Mouse (Mus musculus): ENCODE measurements at regions not wholly inside any gene's neighbourhood (a gene's known extent, or its start where the extent isn't known, plus 50 kb on each side); places are given as distances from the start of the nearest gene placed in this dataset.
A peak's percentile ranks its signal among the peaks of the same experiment; 100 is the strongest.

GRCm38 (mm10) chr11:63294476-63294875 is 165.7 kb downstream of the Pmp22 start:
- no peak overlapping the region for H3K9ac ChIP-seq
- ATAC-seq (ENCODE audit: low FRiP score, low read depth) = no peak
- 73% methylated on average over 3 of the region's 3 CpGs for WGBS
- no peaks in the 10 kb centered on the region for H3K27me3 ChIP-seq (replicated peaks)
- no peaks in the 10 kb centered on the region for H3K9me3 ChIP-seq
- no peak overlapping the region for H3K27ac ChIP-seq
- no peaks in the 10 kb centered on the region for H3K36me3 ChIP-seq
- peaks cover under 1% of the 10 kb centered on the region; the same call in 1 of the 2 replicates for H3K4me1 ChIP-seq
- no peak overlapping the region for H3K4me2 ChIP-seq (replicated peaks)
- no peak overlapping the region for H3K4me3 ChIP-seq

- ATAC-seq (ENCODE audit: low FRiP score, low read depth) = no peak
- H3K4me1 ChIP-seq = peaks cover 11% of the 10 kb centered on the region; the same call in 1 of the 2 replicates
- H3K9me3 ChIP-seq = no peaks in the 10 kb centered on the region
- H3K4me2 ChIP-seq (replicated peaks) = no peak overlapping the region
- WGBS = 79% methylated on average over 3 of the region's 3 CpGs
- no peaks in the 10 kb centered on the region for H3K27me3 ChIP-seq (replicated peaks)
- H3K9ac ChIP-seq = no peak overlapping the region
- H3K27ac ChIP-seq = no peak overlapping the region
- H3K4me3 ChIP-seq = no peak overlapping the region
- no peaks in the 10 kb centered on the region for H3K36me3 ChIP-seq
Observed at GRCm38 (mm10) chr11:63296476-63296875, 167.7 kb downstream of the Pmp22 start.

GRCm38 (mm10) chr11:63299712-63300581 is 171.2 kb downstream of the Pmp22 start:
- H3K4me1 ChIP-seq = peaks cover 11% of the 10 kb centered on the region; the same call in 1 of the 2 replicates
- no peak overlapping the region for H3K4me3 ChIP-seq
- H3K27me3 ChIP-seq (replicated peaks) = no peaks in the 10 kb centered on the region
- H3K27ac ChIP-seq = no peak overlapping the region
- ATAC-seq (ENCODE audit: low FRiP score, low read depth) = peak; percentile 72
- no peak overlapping the region for H3K9ac ChIP-seq
- WGBS = 15% methylated on average over 14 of the region's 14 CpGs
- H3K36me3 ChIP-seq = no peaks in the 10 kb centered on the region
- no peak overlapping the region; the same call in 1 of the 2 replicates for H3K4me2 ChIP-seq (replicated peaks)
- H3K9me3 ChIP-seq = no peaks in the 10 kb centered on the region

GRCm38 (mm10) chr11:63325166-63325565 is 196.4 kb downstream of the Pmp22 start:
- no peak overlapping the region for H3K4me2 ChIP-seq (replicated peaks)
- ATAC-seq (ENCODE audit: low FRiP score, low read depth) = no peak
- H3K9me3 ChIP-seq = no peaks in the 10 kb centered on the region
- H3K27me3 ChIP-seq (replicated peaks) = no peaks in the 10 kb centered on the region
- H3K4me1 ChIP-seq = peaks cover 3% of the 10 kb centered on the region; the same call in 1 of the 2 replicates
- H3K27ac ChIP-seq = no peak overlapping the region
- no peaks in the 10 kb centered on the region for H3K36me3 ChIP-seq
- H3K4me3 ChIP-seq = no peak overlapping the region
- WGBS = 90% methylated on average over 4 of the region's 4 CpGs
- no peak overlapping the region for H3K9ac ChIP-seq

- WGBS = 17% methylated on average over 5 of the region's 5 CpGs
- H3K27me3 ChIP-seq (replicated peaks) = no peaks in the 10 kb centered on the region
- H3K27ac ChIP-seq = no peak overlapping the region
- no peak for ATAC-seq (ENCODE audit: low FRiP score, low read depth)
- no peak overlapping the region for H3K4me3 ChIP-seq
- no peak overlapping the region for H3K9ac ChIP-seq
- H3K4me1 ChIP-seq = peaks cover 3% of the 10 kb centered on the region; the same call in 1 of the 2 replicates
- no peak overlapping the region for H3K4me2 ChIP-seq (replicated peaks)
- H3K36me3 ChIP-seq = no peaks in the 10 kb centered on the region
- no peaks in the 10 kb centered on the region for H3K9me3 ChIP-seq
Observed at GRCm38 (mm10) chr11:63326864-63327263, 198.1 kb downstream of the Pmp22 start.

GRCm38 (mm10) chr11:63337503-63337902 is 208.7 kb downstream of the Pmp22 start:
- Histone ChIP-seq H3K4me1 (no peaks in the 10 kb centered on the region), H3K27ac (no peak overlapping the region), H3K4me3 (no peak overlapping the region), H3K9me3 (no peaks in the 10 kb centered on the region), H3K27me3 (replicated peaks) (no peaks in the 10 kb centered on the region), H3K4me2 (replicated peaks) (no peak overlapping the region), H3K9ac (no peak overlapping the region), H3K36me3 (no peaks in the 10 kb centered on the region)
- WGBS = 68% methylated on average over 9 of the region's 9 CpGs
- no peak for ATAC-seq (ENCODE audit: low FRiP score, low read depth)

GRCm38 (mm10) chr11:63338277-63338676 is 209.5 kb downstream of the Pmp22 start:
- WGBS = 92% methylated on average over 1 of the region's 1 CpGs
- Histone ChIP-seq H3K9me3 (no peaks in the 10 kb centered on the region), H3K4me3 (no peak overlapping the region), H3K4me2 (replicated peaks) (no peak overlapping the region), H3K36me3 (no peaks in the 10 kb centered on the region), H3K27me3 (replicated peaks) (no peaks in the 10 kb centered on the region), H3K27ac (no peak overlapping the region), H3K9ac (no peak overlapping the region), H3K4me1 (no peaks in the 10 kb centered on the region)
- no peak for ATAC-seq (ENCODE audit: low FRiP score, low read depth)

GRCm38 (mm10) chr11:63345653-63346052 is 216.9 kb downstream of the Pmp22 start:
- Histone ChIP-seq H3K4me3 (no peak overlapping the region), H3K27me3 (replicated peaks) (no peaks in the 10 kb centered on the region), H3K36me3 (no peaks in the 10 kb centered on the region), H3K9me3 (no peaks in the 10 kb centered on the region), H3K27ac (no peak overlapping the region), H3K4me1 (no peaks in the 10 kb centered on the region), H3K9ac (no peak overlapping the region), H3K4me2 (replicated peaks) (no peak overlapping the region)
- WGBS = 87% methylated on average over 4 of the region's 4 CpGs
- ATAC-seq (ENCODE audit: low FRiP score, low read depth) = no peak

- Histone ChIP-seq H3K4me3 (no peak overlapping the region), H3K36me3 (no peaks in the 10 kb centered on the region), H3K4me1 (no peaks in the 10 kb centered on the region), H3K9me3 (no peaks in the 10 kb centered on the region), H3K9ac (no peak overlapping the region), H3K4me2 (replicated peaks) (no peak overlapping the region), H3K27ac (no peak overlapping the region), H3K27me3 (replicated peaks) (no peaks in the 10 kb centered on the region)
- WGBS = 14% methylated on average over 7 of the region's 7 CpGs
- no peak for ATAC-seq (ENCODE audit: low FRiP score, low read depth)
Observed at GRCm38 (mm10) chr11:63350123-63350696, 221.4 kb downstream of the Pmp22 start.

GRCm38 (mm10) chr11:63351999-63352398 is 223.2 kb downstream of the Pmp22 start:
- no peaks in the 10 kb centered on the region for H3K36me3 ChIP-seq
- H3K4me3 ChIP-seq = no peak overlapping the region
- no peak overlapping the region for H3K9ac ChIP-seq
- H3K4me2 ChIP-seq (replicated peaks) = no peak overlapping the region
- H3K9me3 ChIP-seq = no peaks in the 10 kb centered on the region
- WGBS = 92% methylated on average over 8 of the region's 8 CpGs
- no peaks in the 10 kb centered on the region for H3K4me1 ChIP-seq
- H3K27ac ChIP-seq = no peak overlapping the region
- H3K27me3 ChIP-seq (replicated peaks) = no peaks in the 10 kb centered on the region
- ATAC-seq (ENCODE audit: low FRiP score, low read depth) = no peak

- 93% methylated on average over 3 of the region's 3 CpGs for WGBS
- Histone ChIP-seq H3K27me3 (replicated peaks) (no peaks in the 10 kb centered on the region), H3K4me1 (no peaks in the 10 kb centered on the region), H3K27ac (no peak overlapping the region), H3K9me3 (no peaks in the 10 kb centered on the region), H3K4me3 (no peak overlapping the region), H3K36me3 (no peaks in the 10 kb centered on the region), H3K9ac (no peak overlapping the region), H3K4me2 (replicated peaks) (no peak overlapping the region)
- no peak for ATAC-seq (ENCODE audit: low FRiP score, low read depth)
Observed at GRCm38 (mm10) chr11:63352990-63353389, 224.2 kb downstream of the Pmp22 start.

GRCm38 (mm10) chr11:63353671-63354070 is 224.9 kb downstream of the Pmp22 start:
- no peaks in the 10 kb centered on the region for H3K27me3 ChIP-seq (replicated peaks)
- H3K4me1 ChIP-seq = no peaks in the 10 kb centered on the region
- WGBS = 90% methylated on average over 8 of the region's 8 CpGs
- ATAC-seq (ENCODE audit: low FRiP score, low read depth) = no peak
- no peak overlapping the region for H3K4me3 ChIP-seq
- H3K27ac ChIP-seq = no peak overlapping the region
- no peaks in the 10 kb centered on the region for H3K9me3 ChIP-seq
- no peak overlapping the region for H3K9ac ChIP-seq
- no peaks in the 10 kb centered on the region for H3K36me3 ChIP-seq
- no peak overlapping the region for H3K4me2 ChIP-seq (replicated peaks)
